Mouse (Mus musculus): ENCODE data around the gene Ksr1.
"Not testable (repeated sequence)": the region's sequence is repeated elsewhere in the genome, so short reads cannot be mapped to it uniquely, and the experiment has no call there.

DNA sequence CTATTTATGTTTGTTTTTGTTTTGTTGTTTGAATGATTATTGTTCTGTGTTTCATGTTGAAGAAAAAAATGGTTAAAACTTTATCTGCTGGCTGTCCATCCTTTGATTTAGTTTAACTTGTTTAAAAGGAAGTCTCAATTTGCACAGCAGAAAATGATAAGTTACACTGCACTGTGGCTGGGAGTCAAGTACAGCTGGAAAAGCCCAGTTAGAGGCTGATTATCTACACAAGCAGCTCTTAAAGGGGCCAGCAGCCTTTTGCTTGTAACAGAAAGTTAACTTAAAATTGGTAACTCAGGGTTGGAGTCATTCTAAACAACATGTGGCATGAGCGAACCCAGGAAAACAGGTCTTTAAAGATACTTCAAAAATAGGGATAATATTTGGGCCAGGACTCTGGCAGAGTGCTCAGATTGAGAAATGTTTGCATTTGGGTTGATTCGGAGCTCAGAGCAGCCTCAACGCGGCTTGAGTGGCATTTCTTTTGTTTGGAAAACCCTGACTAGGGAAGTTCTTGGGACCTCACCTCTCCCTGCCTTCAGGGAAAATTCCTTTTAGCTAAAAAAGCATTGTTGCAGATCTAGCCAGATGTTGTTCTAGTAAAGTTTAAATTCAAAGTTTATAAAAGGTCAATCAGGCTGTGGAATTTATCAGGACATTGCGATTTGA is 155.2 kb downstream of the Ksr1 start:
- not testable (repeated sequence) for TF ChIP-seq POLR2A (IDR thresholded peaks at IDR 0.05; ENCODE audit: control insufficient read depth, extremely low read depth, insufficient read depth, low read length, poor library complexity); CTCF (IDR thresholded peaks at IDR 0.05; ENCODE audit: borderline replicate concordance, control insufficient read depth, extremely low read depth, insufficient read depth, low read length, poor library complexity)
